Mouse (Mus musculus) heart, postnatal 4 days (tissue): Measurements from ENCODE around the gene Gm8677. TPM values are rescaled to one million over a fixed set of nuclear protein-coding genes. Genes with fewer than 3 reads are reported as not detected.
"Not testable (repeated sequence)": the region's sequence is repeated elsewhere in the genome, so short reads cannot be mapped to it uniquely, and the experiment has no call there.

ENCODE experiments used
- DNase-seq: peaks from one replicate; pipeline ENCODE4 v3.0.0; 2021
- total RNA-seq, 2 experiments: library from RNA; stranded (reverse); gene quantifications; 2 replicates each; pipeline ENCODE4 v1.2.3; 2021

Gm8677 gene
- not detected for total RNA-seq

DNA sequence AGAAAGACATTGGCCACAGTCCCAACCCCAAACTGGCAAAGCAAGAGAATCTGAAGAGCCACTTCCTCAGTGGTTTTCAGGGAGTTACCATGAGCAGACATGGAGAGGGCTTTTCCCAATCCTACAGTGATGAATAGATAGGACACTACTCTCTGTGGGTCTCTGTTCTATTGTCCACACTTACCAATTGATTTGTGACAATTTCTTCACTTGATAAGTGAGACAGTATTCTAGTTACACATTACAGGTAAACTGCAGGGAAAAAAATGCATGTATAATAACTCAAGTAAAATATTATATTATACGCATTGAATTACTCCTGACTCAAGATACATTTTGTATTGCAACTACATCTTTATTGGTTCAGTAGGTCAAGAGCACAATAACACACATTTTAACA lies at the start of gene Gm8677:
Gene Gm8677 (minus strand): TSS at position 101 of the 400 bp plus-strand sequence.
- not testable (repeated sequence) for DNase-seq

- DNase-seq: not testable (repeated sequence)
Measured at GRCm38 (mm10) chr7:22565243-22565642, 30.6 kb upstream of the Gm8677 start, which contains the start of gene Gm4201. TSS of gene Gm4201 (minus strand) at chr7:22565343.

DNA sequence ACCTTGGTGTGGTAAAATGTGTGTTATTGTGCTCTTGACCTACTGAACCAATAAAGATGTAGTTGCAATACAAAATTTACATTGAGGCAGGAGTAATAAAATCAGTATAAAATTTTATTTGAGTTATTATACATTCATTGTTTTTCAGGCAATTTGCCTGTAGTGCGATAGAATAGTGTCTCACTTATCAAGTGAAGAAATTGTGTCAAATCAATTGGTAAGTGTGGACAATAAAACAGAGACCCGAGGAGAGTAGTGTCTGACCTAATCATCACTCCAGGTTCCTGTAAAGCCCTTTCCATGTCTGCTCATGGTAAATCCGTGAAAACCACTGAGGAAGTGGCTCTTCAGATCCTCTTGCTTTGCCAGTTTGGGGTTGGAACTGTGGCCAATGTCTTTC lies 12.0 kb downstream of the Gm8677 start, which contains the start of gene Vmn1r152:
Gene Vmn1r152 (plus strand): TSS at position 301 of the 400 bp plus-strand sequence.
- not testable (repeated sequence) for DNase-seq

GRCm38 (mm10) chr7:22499578-22499977 lies 35.1 kb downstream of the Gm8677 start, which contains the start of gene Vmn1r151:
TSS of gene Vmn1r151 (minus strand) at chr7:22499678.
- not testable (repeated sequence) for DNase-seq

Other genes starting within 250 kb of the Gm8677 start
- not detected for gene Gm4187, start 205.2 kb downstream of the Gm8677 start, total RNA-seq
- gene Gm8660, start 163.8 kb downstream of the Gm8677 start, total RNA-seq: not detected
- gene Vmn1r148, start 121.3 kb downstream of the Gm8677 start, total RNA-seq: not detected
- not detected for gene Vmn1r149, start 96.7 kb downstream of the Gm8677 start, total RNA-seq
- not detected for gene Gm10665, start 70.8 kb downstream of the Gm8677 start, total RNA-seq
- not detected for gene Vmn1r151, start 35.2 kb downstream of the Gm8677 start, total RNA-seq
- gene Vmn1r152, start 11.9 kb downstream of the Gm8677 start, total RNA-seq: not detected
- not detected for gene Gm4201, start 30.5 kb upstream of the Gm8677 start, total RNA-seq
- not detected for gene Gm4565, start 53.2 kb upstream of the Gm8677 start, total RNA-seq
- gene Vmn1r155, start 123.1 kb upstream of the Gm8677 start, total RNA-seq: not detected
- not detected for gene Gm8693, start 157.4 kb upstream of the Gm8677 start, total RNA-seq
- gene Gm4567, start 184.8 kb upstream of the Gm8677 start, total RNA-seq: not detected
- gene Vmn1r157, start 226.8 kb upstream of the Gm8677 start, total RNA-seq: not detected